19 mouse cellular contexts compared by ENCODE assay signal in the genomic region with DNA sequence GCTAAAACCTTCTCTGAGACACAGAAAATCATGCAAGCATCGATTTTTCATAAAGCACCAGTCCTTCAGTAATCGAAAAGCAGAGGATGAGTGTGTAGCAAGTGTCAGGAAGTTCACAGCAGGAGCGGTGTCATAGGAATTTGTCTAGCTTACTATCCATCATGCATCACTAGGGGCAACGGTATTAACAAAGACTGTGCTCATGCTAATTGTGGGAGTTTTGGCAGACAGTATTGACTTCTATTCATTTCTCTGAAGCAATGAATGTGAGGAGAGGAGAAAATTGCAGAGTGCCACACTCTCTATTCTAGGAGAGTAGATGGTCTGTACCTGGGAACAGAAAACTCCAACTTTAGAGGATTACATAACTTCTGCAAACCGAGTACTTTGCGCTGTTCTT.
DNase-seq lines count a peak whose midpoint lies in the region; ATAC-seq lines count a peak whose summit lies in the region.
"Had no signal": no experiment of that assay in that cellular context is flagged by ENCODE, and none has a peak within 500 bp of the region (broad histone marks: within the 10 kb centered on the region; RNA-seq: fewer than 3 reads in every experiment).

No protein-coding gene starts in this region.

- no peaks in the 10 kb centered on the region for H3K9me3 ChIP-seq in hindbrain, embryonic 14.5 days (ENCODE audit: control insufficient read depth, low read length)
- H3K9me3 ChIP-seq in hindbrain, embryonic 13.5 days: no peaks in the 10 kb centered on the region
- no peaks in the 10 kb centered on the region for H3K9me3 ChIP-seq in kidney, embryonic 16.5 days (ENCODE audit: low read length)
- H3K9me3 ChIP-seq: heart, embryonic 13.5 days; limb, embryonic 12.5 days; liver, embryonic 12.5 days had no signal

- peak; percentile 38 for DNase-seq in hindbrain, embryonic 14.5 days (ENCODE audit: low spot score)
- DNase-seq in Muller cell, postnatal 12 days (ENCODE audit: inconsistent ontology term): peak; percentile 60
- DNase-seq in brain, adult 2 months (ENCODE audit: low read depth, low spot score): peak; percentile 5
- peak; percentile 2 for DNase-seq in mesoderm, embryonic 11.5 days (ENCODE audit: low read depth, low spot score)
- DNase-seq in left cerebral cortex, adult 11 months (ENCODE audit: low spot score): no peak
- DNase-seq: adrenal gland, postnatal 10 days; cerebellum, adult 11 months; heart, adult 11 months; kidney, adult 8-10 months; kidney, postnatal 25 days; lung, embryonic 14.5 days; lung, postnatal 36 days had no signal

- no peaks in the 10 kb centered on the region for H3K4me1 ChIP-seq in hindbrain, embryonic 14.5 days (replicated peaks; ENCODE audit: control insufficient read depth, insufficient read depth, low read length)
- peaks cover 4% of the 10 kb centered on the region; the same call in 1 of the 2 replicates for H3K4me1 ChIP-seq in hindbrain, embryonic 13.5 days (replicated peaks)
- H3K4me1 ChIP-seq in kidney, embryonic 16.5 days (ENCODE audit: insufficient read depth, low read length): no peaks in the 10 kb centered on the region
- H3K4me1 ChIP-seq: heart, embryonic 13.5 days; limb, embryonic 12.5 days; liver, embryonic 12.5 days had no signal

- WGBS in hindbrain, embryonic 14.5 days: 44% methylated on average over 6 of the region's 6 CpGs
- WGBS in hindbrain, embryonic 13.5 days: 45% methylated on average over 6 of the region's 6 CpGs
- WGBS in kidney, embryonic 16.5 days: 85% methylated on average over 6 of the region's 6 CpGs

- ATAC-seq in hindbrain, embryonic 14.5 days (ENCODE audit: low FRiP score): peak; percentile 55; the same call in 1 of the 2 replicates
- no peak for ATAC-seq in hindbrain, embryonic 13.5 days (ENCODE audit: low FRiP score)
- ATAC-seq in kidney, embryonic 16.5 days (ENCODE audit: low FRiP score, low TSS enrichment): no peak
- ATAC-seq: inflammation-experienced regulatory T-cells, adult 6 months; liver, embryonic 12.5 days had no signal

- H3K27ac ChIP-seq in hindbrain, embryonic 14.5 days: no peak overlapping the region
- no peak overlapping the region for H3K27ac ChIP-seq in hindbrain, embryonic 13.5 days
- no peak overlapping the region for H3K27ac ChIP-seq in kidney, embryonic 16.5 days (ENCODE audit: low read length)
- H3K27ac ChIP-seq: heart, embryonic 13.5 days; limb, embryonic 12.5 days; liver, embryonic 12.5 days; stomach, postnatal 0 days had no signal

- no peaks in the 10 kb centered on the region for H3K27me3 ChIP-seq in hindbrain, embryonic 14.5 days (ENCODE audit: control insufficient read depth, insufficient read depth, low read length)
- H3K27me3 ChIP-seq in hindbrain, embryonic 13.5 days: no peaks in the 10 kb centered on the region
- no peaks in the 10 kb centered on the region for H3K27me3 ChIP-seq in kidney, embryonic 16.5 days (ENCODE audit: insufficient read depth, low read length)
- H3K27me3 ChIP-seq: heart, embryonic 13.5 days; limb, embryonic 12.5 days; liver, embryonic 12.5 days had no signal

- no peak overlapping the region for H3K4me3 ChIP-seq in hindbrain, embryonic 14.5 days (replicated peaks; ENCODE audit: low read length)
- H3K4me3 ChIP-seq in hindbrain, embryonic 13.5 days: no peak overlapping the region
- no peak overlapping the region for H3K4me3 ChIP-seq in kidney, embryonic 16.5 days (ENCODE audit: low read length)
- H3K4me3 ChIP-seq: heart, embryonic 13.5 days; limb, embryonic 12.5 days; liver, embryonic 12.5 days had no signal

- H3K9ac ChIP-seq in hindbrain, embryonic 14.5 days: no peak overlapping the region
- H3K9ac ChIP-seq in hindbrain, embryonic 13.5 days: no peak overlapping the region
- no peak overlapping the region for H3K9ac ChIP-seq in kidney, embryonic 16.5 days (replicated peaks; ENCODE audit: low read length)
- H3K9ac ChIP-seq: heart, embryonic 13.5 days; limb, embryonic 12.5 days; liver, embryonic 12.5 days; lung, embryonic 14.5 days had no signal

- H3K4me2 ChIP-seq in hindbrain, embryonic 14.5 days (replicated peaks): no peak overlapping the region
- H3K4me2 ChIP-seq in hindbrain, embryonic 13.5 days: no peak overlapping the region
- no peak overlapping the region for H3K4me2 ChIP-seq in kidney, embryonic 16.5 days (replicated peaks; ENCODE audit: low read depth, low read length)
- H3K4me2 ChIP-seq: heart, embryonic 13.5 days; limb, embryonic 12.5 days; liver, embryonic 12.5 days; lung, embryonic 14.5 days had no signal

- no peaks in the 10 kb centered on the region for H3K36me3 ChIP-seq in hindbrain, embryonic 14.5 days (replicated peaks; ENCODE audit: control insufficient read depth, insufficient read depth)
- no peaks in the 10 kb centered on the region for H3K36me3 ChIP-seq in hindbrain, embryonic 13.5 days
- H3K36me3 ChIP-seq in kidney, embryonic 16.5 days (ENCODE audit: insufficient read depth, low read length): no peaks in the 10 kb centered on the region
- H3K36me3 ChIP-seq: heart, embryonic 13.5 days; limb, embryonic 12.5 days; liver, embryonic 12.5 days had no signal
